Mouse (Mus musculus): ENCODE results near the gene Mcrip1. TPM values are rescaled to one million over a fixed set of nuclear protein-coding genes. Genes with fewer than 3 reads are reported as not detected.
"Not testable (repeated sequence)": the region's sequence is repeated elsewhere in the genome, so short reads cannot be mapped to it uniquely, and the experiment has no call there.

Mcrip1 gene
- 291 and 313 TPM in 2 replicates for polyA plus RNA-seq (2014; fragmentation: Nextera tagmentation; extraction: Ambion mirVana)

- H3K9ac ChIP-seq (ENCODE audit: low read length), result peak within 1 kb of the TSS; percentile 96
- H3K9me3 ChIP-seq (replicated peaks; ENCODE audit: control insufficient read depth, low read length), result no peaks in the 10 kb centered on the region
- ATAC-seq (peak; percentile 93), DNase-seq (ENCODE audit: low spot score) (peak; percentile 92)
- WGBS, result under 1% methylated on average over 57 of the region's 87 CpGs
- peak within 1 kb of the TSS; percentile 94 for H3K4me2 ChIP-seq (ENCODE audit: low read length)
- H3K4me3 ChIP-seq (ENCODE audit: low read depth, low read length), result peak within 1 kb of the TSS; percentile 99
- peak within 1 kb of the TSS; percentile 74 for H3K27ac ChIP-seq (ENCODE audit: low read depth, low read length)
- H3K27me3 ChIP-seq (replicated peaks; ENCODE audit: control insufficient read depth, insufficient read depth, low read length), result no peaks in the 10 kb centered on the region
- H3K4me1 ChIP-seq (ENCODE audit: control insufficient read depth, insufficient read depth, low read length), result peaks cover 13% of the 10 kb centered on the region
- peaks cover 8% of the 10 kb centered on the region for H3K36me3 ChIP-seq (ENCODE audit: control insufficient read depth, insufficient read depth, low read length)
Observed at GRCm38 (mm10) chr11:120549168-120549945, at the start of gene Mcrip1. TSS of gene Mcrip1 (minus strand) at chr11:120549727.

- Histone ChIP-seq H3K4me1 (ENCODE audit: control insufficient read depth, insufficient read depth, low read length) (peaks cover 16% of the 10 kb centered on the region), H3K9ac (ENCODE audit: low read length) (peak overlapping the region; percentile 98), H3K9me3 (replicated peaks; ENCODE audit: control insufficient read depth, low read length) (no peaks in the 10 kb centered on the region), H3K27me3 (replicated peaks; ENCODE audit: control insufficient read depth, insufficient read depth, low read length) (no peaks in the 10 kb centered on the region), H3K36me3 (ENCODE audit: control insufficient read depth, insufficient read depth, low read length) (peaks cover 58% of the 10 kb centered on the region), H3K4me2 (ENCODE audit: low read length) (peak overlapping the region; percentile 87), H3K4me3 (ENCODE audit: low read depth, low read length) (peak overlapping the region; percentile 97), H3K27ac (ENCODE audit: low read depth, low read length) (peak overlapping the region; percentile 85; the same call in 1 of the 2 replicates)
- ATAC-seq, result no peak
- no peak for DNase-seq (ENCODE audit: low spot score)
- 49% methylated on average over 17 of the region's 17 CpGs for WGBS
Observed at GRCm38 (mm10) chr11:120598990-120599549, 49.5 kb upstream of the Mcrip1 start.

GRCm38 (mm10) chr11:120598283-120598989 lies 48.9 kb upstream of the Mcrip1 start, which contains the start of the genes Alyref and Anapc11:
TSS of gene Alyref (minus strand) at chr11:120598365.
TSS of gene Anapc11 (plus strand) at chr11:120598421.
- Histone ChIP-seq H3K4me3 (ENCODE audit: low read depth, low read length) (peak within 1 kb of the TSS; percentile 97), H3K4me2 (ENCODE audit: low read length) (peak within 1 kb of the TSS; percentile 87), H3K9me3 (replicated peaks; ENCODE audit: control insufficient read depth, low read length) (no peaks in the 10 kb centered on the region), H3K27ac (ENCODE audit: low read depth, low read length) (peak within 1 kb of the TSS; percentile 86), H3K36me3 (ENCODE audit: control insufficient read depth, insufficient read depth, low read length) (peaks cover 58% of the 10 kb centered on the region), H3K9ac (ENCODE audit: low read length) (peak within 1 kb of the TSS; percentile 98), H3K27me3 (replicated peaks; ENCODE audit: control insufficient read depth, insufficient read depth, low read length) (no peaks in the 10 kb centered on the region), H3K4me1 (ENCODE audit: control insufficient read depth, insufficient read depth, low read length) (peaks cover 16% of the 10 kb centered on the region)
- under 1% methylated on average over 88 of the region's 88 CpGs for WGBS
- DNase-seq (ENCODE audit: low spot score), result peak; percentile 98
- ATAC-seq, result peak; percentile 99

GRCm38 (mm10) chr11:120597240-120598235 lies 48.0 kb upstream of the Mcrip1 start:
- WGBS, result 6% methylated on average over 77 of the region's 99 CpGs
- peak; percentile 65 for ATAC-seq
- Histone ChIP-seq H3K9me3 (replicated peaks; ENCODE audit: control insufficient read depth, low read length) (no peaks in the 10 kb centered on the region), H3K27me3 (replicated peaks; ENCODE audit: control insufficient read depth, insufficient read depth, low read length) (no peaks in the 10 kb centered on the region), H3K27ac (ENCODE audit: low read depth, low read length) (peak overlapping the region; percentile 86), H3K4me1 (ENCODE audit: control insufficient read depth, insufficient read depth, low read length) (peaks cover 16% of the 10 kb centered on the region), H3K9ac (ENCODE audit: low read length) (peak overlapping the region; percentile 98), H3K4me3 (ENCODE audit: low read depth, low read length) (peak overlapping the region; percentile 97), H3K36me3 (ENCODE audit: control insufficient read depth, insufficient read depth, low read length) (peaks cover 58% of the 10 kb centered on the region), H3K4me2 (ENCODE audit: low read length) (peak overlapping the region; percentile 72)
- no peak for DNase-seq (ENCODE audit: low spot score)

- Histone ChIP-seq H3K36me3 (ENCODE audit: control insufficient read depth, insufficient read depth, low read length) (peaks cover 89% of the 10 kb centered on the region), H3K4me1 (ENCODE audit: control insufficient read depth, insufficient read depth, low read length) (no peaks in the 10 kb centered on the region), H3K4me3 (ENCODE audit: low read depth, low read length) (no peak overlapping the region), H3K9me3 (replicated peaks; ENCODE audit: control insufficient read depth, low read length) (no peaks in the 10 kb centered on the region), H3K27ac (ENCODE audit: low read depth, low read length) (no peak overlapping the region), H3K9ac (ENCODE audit: low read length) (no peak overlapping the region), H3K4me2 (ENCODE audit: low read length) (no peak overlapping the region), H3K27me3 (replicated peaks; ENCODE audit: control insufficient read depth, insufficient read depth, low read length) (no peaks in the 10 kb centered on the region)
- WGBS, result 97% methylated on average over 6 of the region's 6 CpGs
- ATAC-seq (no peak), DNase-seq (ENCODE audit: low spot score) (no peak)
Observed at GRCm38 (mm10) chr11:120588531-120588930, 39.0 kb upstream of the Mcrip1 start.

- Histone ChIP-seq H3K4me2 (ENCODE audit: low read length) (no peak overlapping the region), H3K27me3 (replicated peaks; ENCODE audit: control insufficient read depth, insufficient read depth, low read length) (no peaks in the 10 kb centered on the region), H3K9me3 (replicated peaks; ENCODE audit: control insufficient read depth, low read length) (no peaks in the 10 kb centered on the region), H3K36me3 (ENCODE audit: control insufficient read depth, insufficient read depth, low read length) (peaks cover 55% of the 10 kb centered on the region), H3K4me1 (ENCODE audit: control insufficient read depth, insufficient read depth, low read length) (peaks cover 10% of the 10 kb centered on the region), H3K9ac (ENCODE audit: low read length) (no peak overlapping the region), H3K4me3 (ENCODE audit: low read depth, low read length) (no peak overlapping the region), H3K27ac (ENCODE audit: low read depth, low read length) (no peak overlapping the region)
- WGBS, result 97% methylated on average over 1 of the region's 1 CpGs
- ATAC-seq (no peak), DNase-seq (ENCODE audit: low spot score) (no peak)
Observed at GRCm38 (mm10) chr11:120583937-120584336, 34.4 kb upstream of the Mcrip1 start.

- not testable (repeated sequence) for DNase-seq (ENCODE audit: low spot score); H3K4me3 ChIP-seq (ENCODE audit: low read depth, low read length); H3K9me3 ChIP-seq (replicated peaks; ENCODE audit: control insufficient read depth, low read length); H3K27me3 ChIP-seq (replicated peaks; ENCODE audit: control insufficient read depth, insufficient read depth, low read length); H3K9ac ChIP-seq (ENCODE audit: low read length); H3K4me1 ChIP-seq (ENCODE audit: control insufficient read depth, insufficient read depth, low read length); ATAC-seq; H3K4me2 ChIP-seq (ENCODE audit: low read length); H3K27ac ChIP-seq (ENCODE audit: low read depth, low read length)
- 92% methylated on average over 2 of the region's 2 CpGs for WGBS
- H3K36me3 ChIP-seq (ENCODE audit: control insufficient read depth, insufficient read depth, low read length), result peaks cover 55% of the 10 kb centered on the region
Observed at GRCm38 (mm10) chr11:120582982-120583293, 33.4 kb upstream of the Mcrip1 start.

All from forebrain, embryonic 14.5 days (tissue).